Mouse (Mus musculus) midbrain, embryonic 11.5 days (tissue): ENCODE results near the gene Elp5. TPM values are rescaled to one million over a fixed set of nuclear protein-coding genes. Genes with fewer than 3 reads are reported as not detected.

Source experiments
- ATAC-seq: fragments of 200-750 bp; cut with Nextera tagmentation; 2 replicates; pipeline ENCODE4 v1.8.0; 2017; ENCODE audit warnings: moderate TSS enrichment, moderate library complexity; ENCODE audit not compliant: low FRiP score
- DNase-seq: peaks from one replicate; pipeline ENCODE4 v3.0.0; 2015; ENCODE audit warnings: low spot score; ENCODE audit errors: missing footprints
- H3K27ac ChIP-seq: fragments of 300-500 bp; sonication (generic); 2 replicates; pipeline ENCODE4 v1.5.1; 2014; ENCODE audit warnings: low read depth, low read length
- H3K27me3 ChIP-seq: fragments of 300-500 bp; sonication (generic); 2 replicates; pipeline ENCODE4 v1.6.1; 2014; ENCODE audit warnings: mild to moderate bottlenecking, low read length, moderate library complexity, mixed read lengths; ENCODE audit not compliant: control insufficient read depth, insufficient read depth
- H3K36me3 ChIP-seq: fragments of 300-500 bp; sonication (generic); 2 replicates; pipeline ENCODE4 v1.6.1; 2014; ENCODE audit warnings: mild to moderate bottlenecking, low read length, moderate library complexity, mixed read lengths; ENCODE audit not compliant: control insufficient read depth, insufficient read depth
- H3K4me1 ChIP-seq: fragments of 300-500 bp; sonication (generic); 2 replicates; pipeline ENCODE4 v1.6.1; 2014; ENCODE audit warnings: low read length; ENCODE audit not compliant: control insufficient read depth, insufficient read depth
- H3K4me2 ChIP-seq: fragments of 300-500 bp; sonication (generic); 2 replicates; pipeline ENCODE4 v1.6.1; 2014; ENCODE audit warnings: mild to moderate bottlenecking, moderate library complexity
- H3K4me3 ChIP-seq: fragments of 300-500 bp; sonication (generic); 2 replicates; pipeline ENCODE4 v1.5.1; 2014; ENCODE audit warnings: low read depth, low read length
- H3K9ac ChIP-seq: fragments of 300-500 bp; sonication (generic); 2 replicates; pipeline ENCODE4 v1.6.1; 2014; ENCODE audit warnings: low read length
- H3K9me3 ChIP-seq: fragments of 300-500 bp; sonication (generic); 2 replicates; pipeline ENCODE4 v1.6.1; 2016; ENCODE audit warnings: low read length; ENCODE audit not compliant: control insufficient read depth
- WGBS: fragments of 180-500 bp; shearing (Covaris S2); extraction: QIAGEN DNeasy Blood & Tissue Kit; methylation state at CpG from one replicate; pipeline ENCODE4 v1.1.7; 2014; 5-methylcytosine and 5-hydroxymethylcytosine counted together
- polyA plus RNA-seq: library from polyadenylated mRNA; unstranded; fragments of >200 nt; fragmentation: Nextera tagmentation; extraction: Ambion mirVana; gene quantifications from 2 replicates; pipeline ENCODE4 v1.2.1, GENCODE M21; 2014

The Elp5 gene
- polyA plus RNA-seq, 1 experiment from 2014 or later = 150 TPM

- Histone ChIP-seq H3K27me3 (no peaks in the 10 kb centered on the region), H3K36me3 (no peaks in the 10 kb centered on the region), H3K9me3 (no peaks in the 10 kb centered on the region), H3K9ac (peak overlapping the region; percentile 78), H3K4me1 (peaks cover 9% of the 10 kb centered on the region), H3K4me3 (peak overlapping the region; percentile 49), H3K4me2 (peak overlapping the region; percentile 61), H3K27ac (no peak overlapping the region; the same call in 1 of the 2 replicates)
- DNase-seq = peak; percentile 96
- peak; percentile 57 for ATAC-seq
- 5% methylated on average over 29 of the region's 29 CpGs for WGBS
These were observed 34.8 kb downstream of the Elp5 start for GRCm38 (mm10) chr11:69947337-69948065.

- ATAC-seq (no peak), DNase-seq (no peak)
- Histone ChIP-seq H3K36me3 (no peaks in the 10 kb centered on the region), H3K9ac (no peak overlapping the region), H3K4me3 (no peak overlapping the region), H3K27ac (no peak overlapping the region), H3K27me3 (no peaks in the 10 kb centered on the region), H3K4me1 (peaks cover 9% of the 10 kb centered on the region), H3K9me3 (no peaks in the 10 kb centered on the region), H3K4me2 (no peak overlapping the region)
- 91% methylated on average over 18 of the region's 18 CpGs for WGBS
These were observed 36.1 kb downstream of the Elp5 start for GRCm38 (mm10) chr11:69945997-69946891.

- Histone ChIP-seq H3K27ac (no peak overlapping the region), H3K36me3 (no peaks in the 10 kb centered on the region), H3K4me3 (no peak overlapping the region), H3K9ac (no peak overlapping the region), H3K9me3 (no peaks in the 10 kb centered on the region), H3K4me2 (no peak overlapping the region), H3K4me1 (peaks cover 9% of the 10 kb centered on the region), H3K27me3 (no peaks in the 10 kb centered on the region)
- DNase-seq (no peak), ATAC-seq (no peak)
- 84% methylated on average over 13 of the region's 13 CpGs for WGBS
These were observed 37.1 kb downstream of the Elp5 start for GRCm38 (mm10) chr11:69945216-69945615.

DNA sequence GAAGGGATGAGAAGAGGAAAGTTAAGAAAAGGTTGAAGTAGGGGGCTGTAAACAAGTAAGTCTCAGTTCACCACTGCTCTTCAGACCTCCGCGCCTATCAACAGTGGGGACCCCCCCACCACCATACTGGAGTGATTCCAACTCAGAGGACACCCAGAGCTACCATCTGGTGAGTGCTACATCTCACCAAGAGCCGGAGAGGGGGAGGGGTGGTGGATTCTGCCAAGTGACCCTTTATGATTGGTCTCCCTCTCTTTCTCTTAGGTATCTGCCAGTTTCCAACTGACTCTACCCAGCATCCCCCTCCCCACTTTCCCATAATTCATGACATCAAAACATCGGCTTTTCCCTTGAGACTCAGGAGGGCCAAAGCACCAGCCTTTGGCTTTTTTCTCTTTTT is 41.4 kb downstream of the Elp5 start:
- no peak for DNase-seq
- Histone ChIP-seq H3K27me3 (peaks cover 26% of the 10 kb centered on the region), H3K4me1 (peaks cover 4% of the 10 kb centered on the region), H3K36me3 (no peaks in the 10 kb centered on the region), H3K27ac (no peak overlapping the region), H3K4me2 (no peak overlapping the region), H3K9me3 (no peaks in the 10 kb centered on the region), H3K4me3 (no peak overlapping the region), H3K9ac (no peak overlapping the region)
- WGBS = 93% methylated on average over 4 of the region's 4 CpGs
- ATAC-seq = no peak

DNA sequence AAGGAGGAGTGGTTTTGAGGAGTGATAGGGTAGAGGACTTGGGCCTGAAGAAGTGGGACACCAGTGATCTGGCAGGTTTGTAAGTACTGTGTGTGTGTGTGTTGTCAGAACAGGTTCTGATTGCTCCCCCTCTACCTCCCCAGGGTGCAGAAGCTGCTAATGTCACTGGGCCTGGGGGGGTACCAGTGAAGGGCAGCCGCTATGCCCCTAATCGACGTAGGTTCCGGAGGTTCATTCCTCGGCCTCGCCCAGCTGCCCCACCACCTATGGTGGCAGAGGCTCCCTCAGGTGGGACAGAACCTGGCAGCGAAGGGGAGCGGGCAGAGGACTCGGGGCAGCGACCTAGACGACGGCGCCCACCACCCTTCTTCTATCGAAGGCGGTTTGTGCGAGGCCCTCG is 42.6 kb downstream of the Elp5 start:
- no peak overlapping the region for H3K9ac ChIP-seq
- WGBS = 90% methylated on average over 17 of the region's 17 CpGs

GRCm38 (mm10) chr11:69939181-69939580 is 43.1 kb downstream of the Elp5 start:
- Histone ChIP-seq H3K36me3 (no peaks in the 10 kb centered on the region), H3K9ac (no peak overlapping the region), H3K27me3 (peaks cover 39% of the 10 kb centered on the region), H3K9me3 (no peaks in the 10 kb centered on the region), H3K27ac (no peak overlapping the region), H3K4me2 (no peak overlapping the region), H3K4me1 (peaks cover 10% of the 10 kb centered on the region), H3K4me3 (no peak overlapping the region)
- no peak for DNase-seq
- 71% methylated on average over 5 of the region's 5 CpGs for WGBS
- no peak for ATAC-seq

More for the DNA sequence above, 42.6 kb downstream of the Elp5 start:
- Histone ChIP-seq H3K36me3 (no peaks in the 10 kb centered on the region), H3K4me2 (no peak overlapping the region), H3K9me3 (no peaks in the 10 kb centered on the region), H3K4me3 (no peak overlapping the region), H3K27ac (no peak overlapping the region), H3K27me3 (peaks cover 35% of the 10 kb centered on the region), H3K4me1 (peaks cover 10% of the 10 kb centered on the region)
- ATAC-seq (no peak), DNase-seq (no peak)

- Histone ChIP-seq H3K4me1 (peaks cover 10% of the 10 kb centered on the region), H3K4me2 (no peak overlapping the region), H3K36me3 (no peaks in the 10 kb centered on the region), H3K9ac (no peak overlapping the region), H3K27ac (no peak overlapping the region), H3K4me3 (no peak overlapping the region), H3K27me3 (peaks cover 39% of the 10 kb centered on the region), H3K9me3 (no peaks in the 10 kb centered on the region)
- DNase-seq (no peak), ATAC-seq (no peak)
- 37% methylated on average over 9 of the region's 9 CpGs for WGBS
These were observed 43.8 kb downstream of the Elp5 start for GRCm38 (mm10) chr11:69938401-69938979.

DNA sequence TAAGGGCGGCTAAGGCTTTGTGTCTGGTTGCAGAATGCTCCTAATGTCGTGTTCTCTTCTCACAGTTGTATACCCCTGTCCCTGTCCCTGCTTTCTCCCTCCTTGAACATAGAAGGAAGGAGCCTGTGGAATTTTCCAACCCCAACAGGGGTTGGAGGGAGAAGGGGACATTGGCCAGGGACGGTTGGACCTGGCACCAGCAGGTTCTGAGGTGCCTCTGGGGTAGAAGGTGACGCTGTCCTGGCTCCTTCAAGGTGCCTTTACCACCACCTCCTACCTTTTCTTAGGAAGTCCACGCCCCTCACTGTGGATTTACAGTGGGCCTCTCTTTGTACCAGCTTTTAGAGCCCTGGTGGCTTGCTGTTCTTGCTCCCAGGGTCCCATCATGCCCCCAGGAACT is 44.5 kb downstream of the Elp5 start:
- DNase-seq (no peak), ATAC-seq (no peak)
- 61% methylated on average over 5 of the region's 5 CpGs for WGBS
- Histone ChIP-seq H3K27me3 (peaks cover 39% of the 10 kb centered on the region), H3K27ac (no peak overlapping the region), H3K4me2 (no peak overlapping the region), H3K36me3 (no peaks in the 10 kb centered on the region), H3K4me1 (peaks cover 10% of the 10 kb centered on the region), H3K9me3 (no peaks in the 10 kb centered on the region), H3K9ac (no peak overlapping the region), H3K4me3 (no peak overlapping the region)

GRCm38 (mm10) chr11:69937385-69937784 is 44.9 kb downstream of the Elp5 start:
- no peak overlapping the region for H3K4me2 ChIP-seq
- H3K4me1 ChIP-seq = peaks cover 10% of the 10 kb centered on the region
- H3K9ac ChIP-seq = no peak overlapping the region
- H3K27me3 ChIP-seq = peaks cover 39% of the 10 kb centered on the region
- DNase-seq (no peak), ATAC-seq (no peak)
- H3K36me3 ChIP-seq = no peaks in the 10 kb centered on the region
- no peak overlapping the region for H3K4me3 ChIP-seq
- H3K9me3 ChIP-seq = no peaks in the 10 kb centered on the region
- WGBS = 45% methylated on average over 4 of the region's 4 CpGs
- no peak overlapping the region for H3K27ac ChIP-seq
